Mouse (Mus musculus) cerebellum, adult 2 months (tissue): ENCODE data around the gene Tmcc3.

Experiments
- CTCF ChIP-seq: fragments of 200-500 bp; IDR thresholded peaks from 2 replicates; pipeline ENCODE4 v1.5.1; 2011; ENCODE audit warnings: low read depth, mild to moderate bottlenecking, control low read depth, low read length, moderate library complexity, borderline replicate concordance; ENCODE audit not compliant: insufficient read depth
- POLR2A ChIP-seq: fragments of 200-500 bp; IDR thresholded peaks from 2 replicates; pipeline ENCODE4 v1.6.1; 2011; ENCODE audit warnings: low read length, control low read depth, borderline replicate concordance; ENCODE audit not compliant: insufficient read depth

DNA sequence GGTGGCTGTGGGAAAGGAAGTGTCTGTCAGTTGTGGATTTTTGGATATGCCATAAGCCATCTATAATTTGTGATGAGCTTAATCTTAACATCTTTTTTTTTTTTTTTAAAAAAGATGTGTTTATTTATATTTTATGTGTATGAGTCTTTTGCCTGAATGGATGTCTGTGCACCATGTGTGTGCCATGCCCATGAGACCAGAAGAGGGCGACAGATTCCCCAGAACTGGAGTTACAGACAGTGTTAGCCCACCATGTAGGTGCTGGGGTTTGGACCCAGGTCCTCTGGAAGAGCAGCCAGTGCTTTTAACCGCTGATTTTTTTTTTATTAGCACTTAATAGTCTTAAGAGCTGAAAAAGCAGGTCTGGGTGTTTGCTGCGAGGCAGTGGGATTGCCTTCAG is 269.6 kb downstream of the Tmcc3 start:
- TF ChIP-seq POLR2A (no peak), CTCF (no peak)
